Mouse (Mus musculus) left cerebral cortex, postnatal 14 days (tissue): Measurements from ENCODE around the gene Ivd. TPM values are rescaled to one million over a fixed set of nuclear protein-coding genes. Genes with fewer than 3 reads are reported as not detected.

Source experiments
- DNase-seq, 2 experiments: peaks; one replicate each; pipeline ENCODE4 v3.0.0; 2021 to 2022; ENCODE audit warnings: low spot score in 2 of 2, mixed read lengths in 1 of 2
- intact Hi-C: fragments of 180-260 bp; cut with DNase I; formaldehyde crosslinking; loops from one replicate; pipeline ENCODE4 v1.15.1; 2025
- long read RNA-seq, 2 experiments: library from polyadenylated mRNA; stranded (forward); transcript quantifications; one replicate each; pipeline ENCODE4 v2.0.0; 2021
- total RNA-seq, 2 experiments: library from RNA; stranded (reverse); gene quantifications; 2 replicates each; pipeline ENCODE4 v1.2.3; 2021

Ivd gene
- total RNA-seq, result 10 to 100 TPM; 68.4 to 69.9 TPM
- long read RNA-seq, experiment 1, transcript Ivd-201 (12 exons, 3,665 nt), result major isoform, 60 of 68 reads
- long read RNA-seq, experiment 1, partial matches to known transcripts, result 3 of 68 reads
- long read RNA-seq, experiment 1, other reads (novel, unspliced or antisense), result 5 of 68 reads
- long read RNA-seq, experiment 2, transcript Ivd-201 (12 exons, 3,665 nt), result major isoform, 40 of 54 reads
- long read RNA-seq, experiment 2, partial matches to known transcripts, result 12 of 54 reads
- long read RNA-seq, experiment 2, other reads (novel, unspliced or antisense), result 2 of 54 reads

DNA sequence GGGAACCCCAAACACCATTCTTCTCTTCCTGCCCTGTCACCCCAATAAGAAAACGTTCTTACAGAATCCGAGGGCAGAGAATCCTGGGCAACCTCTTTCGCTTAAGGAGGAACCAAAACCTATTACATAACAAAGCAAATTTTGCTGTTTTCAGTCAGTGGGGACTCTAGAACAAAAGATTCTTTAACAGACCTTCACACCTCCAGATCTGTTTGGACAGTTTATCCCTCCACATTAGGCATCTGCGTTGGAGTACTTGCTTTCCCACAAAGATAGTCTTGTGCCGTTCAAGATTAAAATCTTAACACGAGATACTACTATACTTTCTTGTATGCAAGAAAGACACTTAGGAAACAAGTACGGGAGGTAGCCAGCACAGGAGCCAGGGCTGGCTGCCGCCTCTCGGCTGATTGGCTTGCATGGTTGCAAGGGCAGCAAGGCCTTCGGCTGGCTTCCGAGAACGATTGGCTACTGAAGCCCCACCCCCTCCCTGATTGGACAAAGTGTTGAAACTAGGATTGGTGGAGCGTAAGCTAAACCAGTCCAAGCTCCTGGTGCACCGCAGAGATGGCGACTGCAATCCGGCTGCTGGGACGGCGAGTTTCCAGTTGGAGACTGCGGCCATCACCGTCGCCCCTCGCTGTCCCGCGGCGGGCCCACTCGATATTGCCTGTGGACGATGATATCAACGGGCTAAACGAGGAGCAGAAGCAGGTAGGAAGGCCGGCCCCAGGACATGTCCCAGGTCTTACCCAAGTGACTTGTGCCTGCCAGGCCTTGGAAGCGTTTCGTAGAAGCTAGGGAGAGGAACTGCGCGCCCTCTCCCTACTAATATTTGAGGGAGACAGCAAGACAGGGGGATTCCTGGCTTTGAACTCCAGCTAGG lies at the start of gene Ivd:
TSS of gene Ivd (plus strand) at position 501 of the 886 bp plus-strand sequence.
- peak; percentile 92 to 97 for DNase-seq
- intact Hi-C loops, result no loop called here

DNA sequence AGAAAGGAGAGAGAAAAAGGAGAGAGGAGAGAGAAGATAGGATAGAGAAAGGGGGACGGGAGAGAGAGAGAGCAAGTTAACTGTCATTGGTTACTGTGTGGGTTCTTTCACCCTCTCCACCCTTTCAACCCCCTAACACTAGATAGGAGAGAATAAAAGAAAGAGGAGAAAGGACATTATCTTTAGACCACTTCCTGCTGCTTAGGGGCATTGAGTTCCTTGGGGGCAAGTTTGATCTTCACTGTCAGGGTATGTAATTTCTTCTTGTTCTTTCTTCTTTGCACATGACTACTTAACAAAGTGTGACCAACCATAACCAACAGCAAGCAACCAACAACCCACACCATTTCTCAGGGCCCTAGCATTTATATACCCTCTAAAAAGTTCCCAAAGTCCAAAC lies 49.0 kb upstream of the Ivd start:
- DNase-seq, result no peak
- intact Hi-C loops, result no loop called here

DNA sequence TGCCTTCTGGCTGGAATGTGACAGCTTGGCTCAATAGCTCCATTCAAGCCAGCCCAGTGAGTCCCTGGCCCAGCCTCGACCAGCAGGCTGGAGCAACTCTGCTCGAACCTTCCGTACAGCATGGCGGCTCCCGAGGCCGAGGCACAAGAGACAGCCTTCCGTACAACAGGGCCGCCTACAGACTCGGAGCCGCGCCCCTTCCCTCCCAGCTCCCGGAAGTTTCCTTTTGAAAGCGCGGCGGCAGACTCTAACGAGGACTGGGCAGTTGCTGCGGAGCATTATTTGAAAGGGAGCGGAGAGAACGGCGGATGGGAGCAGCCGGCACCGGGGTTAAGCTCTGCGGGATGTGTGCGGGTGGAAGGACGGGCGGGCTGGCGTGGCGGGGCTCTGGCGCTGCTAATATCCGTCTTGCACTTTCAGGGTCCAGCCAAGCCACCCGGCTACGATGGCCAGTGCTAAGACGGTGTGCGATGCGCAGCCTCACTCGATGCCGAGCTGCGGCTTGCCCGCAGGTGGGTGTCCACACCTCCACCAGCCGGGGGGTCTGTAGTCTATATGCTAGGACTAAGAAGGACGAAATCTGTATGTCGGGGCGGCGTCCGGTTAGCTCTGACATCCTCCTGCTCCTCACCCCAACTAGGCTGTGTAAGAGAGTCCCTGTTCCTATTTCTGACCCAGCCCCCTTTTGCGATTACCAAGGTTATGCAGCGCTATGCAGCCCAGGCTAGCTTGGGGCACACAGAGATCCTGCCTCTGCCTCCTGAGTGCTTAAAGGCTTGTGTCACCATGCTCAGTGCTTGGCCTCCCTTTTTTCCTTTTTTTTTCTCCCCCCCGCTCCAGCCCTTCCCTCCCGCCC lies 47.5 kb upstream of the Ivd start, which contains the start of gene Knstrn:
TSS of gene Knstrn (plus strand) at position 23 of the 856 bp plus-strand sequence.
- intact Hi-C loops, result no loop called here
- DNase-seq, result peak; percentile 82 to 85

DNA sequence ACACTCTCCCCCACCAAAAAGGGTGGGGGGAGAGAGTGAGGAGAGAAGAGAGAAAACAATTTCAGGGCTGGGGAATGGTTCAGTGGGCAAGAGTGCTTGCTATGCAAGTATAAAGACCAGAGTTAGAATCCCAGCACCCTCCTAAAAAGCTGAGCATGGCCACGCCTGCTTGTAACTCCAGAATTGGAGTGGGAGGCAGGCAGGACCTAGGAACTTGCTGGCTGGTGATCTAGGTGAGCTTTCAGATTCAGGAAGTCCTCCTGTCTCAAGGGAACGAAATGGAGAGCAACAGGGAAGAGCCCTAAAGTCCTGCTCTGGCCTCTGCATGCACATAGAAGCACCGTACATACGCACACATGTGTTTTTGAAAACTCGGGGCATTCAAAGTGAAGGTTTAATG lies 39.0 kb upstream of the Ivd start:
- intact Hi-C loops, result no loop called here
- DNase-seq, result no peak

DNA sequence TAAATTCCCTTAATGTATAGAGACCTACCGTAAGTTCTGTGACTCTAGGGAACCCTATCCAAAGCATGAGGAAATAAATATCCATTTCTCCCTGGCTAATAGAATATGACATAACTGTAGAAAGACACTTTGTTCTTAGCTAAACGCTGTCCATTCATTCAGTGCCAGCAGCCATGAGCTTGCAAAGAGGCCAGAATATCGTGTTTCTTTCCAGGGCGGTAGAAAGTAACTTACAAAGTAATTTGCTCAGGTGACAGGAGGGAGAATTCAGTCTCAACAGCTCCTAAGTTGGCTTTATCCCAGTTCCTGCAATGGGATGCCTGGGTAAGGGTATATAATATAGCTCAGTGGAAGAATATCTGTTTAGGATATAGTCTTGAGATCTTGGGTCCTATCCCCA lies 37.4 kb upstream of the Ivd start:
- intact Hi-C loops, result no loop called here
- no peak for DNase-seq

DNA sequence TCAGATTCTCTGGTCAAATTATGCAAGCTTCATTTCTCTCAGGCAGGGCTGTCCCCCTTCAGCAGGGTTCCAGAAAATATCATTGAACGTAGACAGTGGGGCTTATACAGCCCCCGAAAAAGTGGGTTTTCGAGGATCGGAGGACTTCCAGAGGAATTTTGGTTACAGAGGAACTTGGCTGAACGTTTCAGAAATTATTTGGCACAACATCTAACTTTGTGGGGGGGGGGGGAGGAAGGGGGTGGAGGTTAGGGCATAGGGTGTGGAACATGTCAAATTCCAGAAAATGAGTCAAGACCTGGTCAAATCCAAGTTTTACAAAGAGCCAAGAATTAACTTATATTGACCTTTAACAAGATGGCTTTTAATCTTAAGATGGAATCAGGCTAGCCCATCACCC lies 32.7 kb upstream of the Ivd start:
- intact Hi-C loops, result no loop called here
- no peak for DNase-seq

DNA sequence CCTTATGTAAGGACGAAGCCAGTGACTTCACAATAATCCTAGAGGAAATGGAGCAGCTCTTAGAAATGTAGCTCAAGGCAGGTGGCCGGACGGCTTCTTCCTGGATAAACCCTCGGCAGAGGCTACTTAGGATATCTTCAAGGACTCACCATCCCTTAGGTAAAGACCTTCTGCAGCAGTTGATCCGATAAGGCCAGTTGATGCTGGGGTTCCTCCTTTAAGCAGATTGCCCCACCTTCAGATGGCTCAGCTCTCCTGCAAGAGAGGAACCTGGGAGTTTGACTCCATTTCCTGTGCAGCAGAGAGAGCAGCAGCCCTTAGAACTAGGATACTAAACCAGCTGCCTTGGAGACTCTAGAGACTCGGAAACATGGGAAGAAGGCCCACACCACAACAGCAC lies 27.7 kb upstream of the Ivd start:
- intact Hi-C loops, result no loop called here
- no peak for DNase-seq

DNA sequence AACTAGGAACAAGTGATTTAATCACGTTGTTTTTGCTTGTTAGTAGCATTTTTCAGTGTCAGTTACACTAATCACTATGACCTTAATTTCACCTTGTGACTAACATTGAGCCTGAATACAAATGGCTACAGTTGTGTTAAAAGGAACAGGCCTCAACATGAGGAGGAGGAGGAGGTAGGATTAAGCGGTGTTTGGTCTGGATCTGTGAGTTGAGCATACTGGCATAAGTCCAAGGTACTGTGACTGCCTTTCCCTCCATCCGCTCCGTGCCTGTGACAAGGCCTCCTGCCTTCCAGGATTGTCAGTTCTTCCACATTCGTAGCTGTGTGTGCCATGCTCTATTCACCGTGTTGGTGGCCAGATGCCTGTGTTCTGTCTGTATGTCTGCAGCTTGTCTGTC lies 26.6 kb upstream of the Ivd start:
- intact Hi-C loops, result no loop called here
- DNase-seq, result no peak

DNA sequence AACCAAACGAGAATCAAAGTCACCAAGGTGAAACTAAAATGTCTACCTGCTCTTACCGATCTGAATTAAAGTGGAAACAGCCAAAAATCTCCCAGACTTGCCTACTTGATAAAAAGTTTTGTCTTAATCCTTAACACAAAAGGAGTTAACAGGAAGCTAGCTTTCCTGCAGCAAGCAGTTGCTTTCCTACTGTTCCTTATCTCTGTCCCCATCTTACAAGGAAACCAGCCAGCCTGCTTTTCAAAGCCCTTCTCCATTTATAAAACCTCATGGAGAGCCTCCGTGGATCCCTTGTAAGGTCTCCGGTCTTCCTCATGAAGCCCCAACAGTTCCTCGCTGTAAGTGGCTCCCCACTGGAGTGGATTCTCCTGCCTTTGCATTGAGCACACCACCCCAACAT lies 23.4 kb upstream of the Ivd start:
- intact Hi-C loops, result no loop called here
- no peak for DNase-seq

DNA sequence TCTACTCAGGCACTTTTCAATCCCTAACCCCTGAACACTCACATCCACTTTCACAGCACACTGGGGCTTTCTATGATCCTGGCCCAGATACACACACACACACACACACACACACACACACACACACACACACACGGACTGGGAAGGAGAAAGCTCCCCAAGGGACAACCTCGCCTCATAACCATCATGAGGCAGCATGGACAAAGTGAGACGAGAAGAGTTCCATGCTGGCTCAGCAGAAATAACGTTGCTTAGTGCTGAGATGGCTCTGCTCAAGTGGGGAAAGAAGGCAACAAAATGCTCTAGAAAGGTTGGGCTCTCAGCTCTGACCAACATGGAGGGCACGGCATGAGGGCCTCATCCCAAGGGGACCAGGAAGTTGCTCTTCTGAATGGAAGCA lies 20.6 kb upstream of the Ivd start:
- intact Hi-C loops, result no loop called here
- DNase-seq, result no peak

DNA sequence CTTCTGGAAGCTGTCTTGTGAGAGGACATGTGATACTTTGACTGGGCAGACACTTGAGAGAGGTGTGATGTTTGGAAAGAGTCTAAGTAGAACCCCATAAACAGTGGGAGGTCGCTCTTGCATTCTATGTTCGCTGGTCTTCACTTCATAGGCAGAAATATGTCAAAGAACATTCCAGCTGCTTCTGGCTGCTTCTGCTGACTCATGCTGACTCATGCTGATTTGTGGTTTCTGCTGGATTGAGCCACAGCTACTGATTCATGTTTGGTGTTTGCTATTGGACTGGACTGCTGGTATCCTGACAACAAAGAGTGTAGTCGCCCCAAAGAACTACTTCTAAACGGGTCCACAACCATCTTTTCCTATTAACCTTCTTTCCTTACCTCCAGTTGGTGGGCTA lies 20.0 kb upstream of the Ivd start:
- DNase-seq, result no peak

DNA sequence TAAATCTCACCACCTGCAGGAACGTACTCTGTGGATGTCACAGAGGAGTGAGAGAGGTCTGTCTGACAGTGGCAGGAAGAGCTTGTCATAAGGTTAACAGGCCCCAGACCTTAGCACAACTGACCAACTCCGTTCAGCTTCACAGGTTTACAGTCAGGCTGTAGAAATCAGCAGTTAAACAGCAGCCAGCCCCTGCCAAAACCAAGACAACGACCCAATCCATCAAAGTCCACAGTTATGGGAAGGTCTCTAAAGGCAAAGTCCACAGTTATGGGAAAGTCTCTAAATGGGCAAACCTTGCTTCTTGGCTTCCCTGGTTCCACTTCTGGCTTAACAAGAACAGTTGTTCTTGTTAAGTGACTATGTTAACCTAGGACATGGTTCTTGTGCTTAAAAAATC lies 17.3 kb upstream of the Ivd start:
- intact Hi-C loops, result no loop called here
- no peak for DNase-seq

More for the DNA sequence above, 20.0 kb upstream of the Ivd start:
- intact Hi-C loops, result no loop called here

DNA sequence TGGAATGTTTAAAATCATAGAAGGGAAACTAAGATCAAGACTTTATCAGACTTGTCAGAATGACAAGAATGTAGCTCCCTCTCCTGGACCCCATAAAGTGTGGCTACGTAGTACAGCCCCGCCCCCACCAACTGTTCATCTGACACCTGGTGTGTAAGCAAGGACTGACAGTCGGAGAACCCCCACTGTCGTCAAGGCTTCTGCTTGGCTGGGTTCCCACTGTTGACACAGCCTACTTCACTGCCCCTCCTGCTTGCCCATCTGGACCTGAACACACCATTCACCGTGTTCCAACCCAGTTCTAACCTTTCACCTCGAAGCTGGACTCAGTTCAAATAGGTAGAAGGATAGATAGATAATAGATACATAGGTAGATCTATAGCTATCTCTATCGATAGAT lies 15.5 kb upstream of the Ivd start:
- DNase-seq, result no peak
- intact Hi-C loops, result no loop called here

DNA sequence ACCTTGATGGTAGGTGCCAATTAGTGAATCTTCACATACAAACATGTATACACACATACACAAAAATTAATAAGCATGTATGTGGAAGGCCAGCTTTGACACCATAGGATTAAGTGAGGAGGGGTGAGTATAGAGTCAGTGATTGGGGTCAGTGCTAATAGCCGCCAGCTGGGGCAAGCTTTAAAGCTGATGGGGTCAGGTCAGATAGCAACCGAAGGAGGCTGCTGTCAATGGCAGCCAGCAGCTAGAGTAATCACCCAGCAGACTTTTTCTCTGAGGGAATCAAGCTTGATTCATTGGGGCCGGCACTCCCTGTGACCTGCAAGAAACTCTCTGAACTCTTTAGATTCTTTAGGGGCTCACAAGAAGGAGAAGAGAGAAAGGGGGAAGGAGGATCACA lies 10.0 kb upstream of the Ivd start:
- DNase-seq, result no peak
- intact Hi-C loops, result no loop called here

DNA sequence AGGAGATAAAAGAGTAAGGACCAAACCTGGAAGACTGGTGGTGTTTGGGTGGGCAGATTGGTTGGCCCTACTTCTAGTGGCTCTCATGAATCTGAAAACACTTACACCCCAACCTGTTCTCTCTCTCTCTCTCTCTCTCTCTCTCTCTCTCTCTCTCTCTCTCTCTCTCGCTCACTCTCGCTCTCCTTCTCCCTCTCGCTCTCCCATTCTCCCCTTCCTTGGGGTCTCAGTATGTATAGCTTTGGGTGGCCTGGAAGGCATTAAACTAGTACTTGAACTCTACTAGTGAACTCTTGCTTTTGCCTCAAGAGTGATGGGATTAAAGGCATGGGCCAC lies 554 bp downstream of the Ivd start:
- DNase-seq, result no peak
- intact Hi-C loops, result no loop called here

DNA sequence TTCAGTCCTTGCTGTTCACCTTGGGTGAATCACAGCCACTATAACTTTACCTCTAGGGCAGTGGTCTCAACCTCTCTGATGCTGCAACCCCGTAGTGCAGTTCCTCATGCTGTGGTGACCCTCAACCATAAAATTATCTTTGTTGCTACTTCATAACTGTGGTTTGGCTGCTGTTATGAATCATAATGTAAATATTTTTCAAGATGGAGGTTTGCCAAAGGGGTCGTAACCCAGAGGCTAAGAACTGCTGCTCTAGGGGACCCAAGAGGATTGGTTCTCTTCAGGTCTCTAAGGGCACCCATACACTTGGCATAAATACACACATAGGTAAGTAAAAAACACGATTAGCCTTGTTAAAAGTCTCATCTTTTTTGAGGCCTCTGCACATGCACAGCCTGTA lies 8.8 kb downstream of the Ivd start:
- intact Hi-C loops, result no loop called here
- DNase-seq, result no peak

DNA sequence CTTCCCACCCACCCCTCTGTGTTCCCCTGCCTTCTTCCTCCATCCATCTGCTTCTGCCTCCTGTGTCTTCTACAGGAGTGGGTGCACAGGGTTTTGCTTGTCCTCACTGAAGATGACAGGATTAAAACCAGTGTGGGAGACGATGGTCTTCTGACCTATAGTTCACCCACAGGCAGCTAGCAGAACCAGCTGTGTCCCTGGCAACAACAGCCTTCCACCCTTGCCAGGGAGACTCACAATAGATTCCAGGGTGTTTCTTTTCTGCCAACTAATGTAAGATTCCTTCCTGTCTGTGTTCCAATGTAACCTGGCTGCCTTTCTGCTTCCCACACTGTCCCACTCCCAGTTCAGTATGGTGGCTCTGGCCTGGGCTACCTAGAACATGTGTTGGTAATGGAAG lies 9.3 kb downstream of the Ivd start:
- no peak for DNase-seq
- intact Hi-C loops, result no loop called here

DNA sequence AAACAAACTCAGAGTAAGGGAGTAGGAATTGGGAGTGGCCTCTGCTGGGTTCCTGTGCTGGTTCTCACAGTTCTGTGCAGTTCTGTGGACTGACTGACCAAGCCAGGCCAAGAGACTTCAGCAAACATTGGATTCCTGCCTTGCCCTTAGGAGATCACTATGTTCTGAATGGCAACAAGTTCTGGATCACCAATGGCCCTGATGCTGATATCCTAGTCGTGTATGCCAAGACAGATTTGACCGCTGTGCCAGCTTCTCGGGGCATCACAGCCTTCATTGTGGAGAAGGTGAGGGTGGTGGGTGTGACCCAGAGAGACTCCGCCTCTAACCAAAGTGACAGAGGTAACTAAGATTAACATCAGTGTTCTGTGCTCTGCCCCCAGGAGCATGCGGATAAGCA lies 11.3 kb downstream of the Ivd start:
- no peak for DNase-seq
- intact Hi-C loops, result no loop called here

DNA sequence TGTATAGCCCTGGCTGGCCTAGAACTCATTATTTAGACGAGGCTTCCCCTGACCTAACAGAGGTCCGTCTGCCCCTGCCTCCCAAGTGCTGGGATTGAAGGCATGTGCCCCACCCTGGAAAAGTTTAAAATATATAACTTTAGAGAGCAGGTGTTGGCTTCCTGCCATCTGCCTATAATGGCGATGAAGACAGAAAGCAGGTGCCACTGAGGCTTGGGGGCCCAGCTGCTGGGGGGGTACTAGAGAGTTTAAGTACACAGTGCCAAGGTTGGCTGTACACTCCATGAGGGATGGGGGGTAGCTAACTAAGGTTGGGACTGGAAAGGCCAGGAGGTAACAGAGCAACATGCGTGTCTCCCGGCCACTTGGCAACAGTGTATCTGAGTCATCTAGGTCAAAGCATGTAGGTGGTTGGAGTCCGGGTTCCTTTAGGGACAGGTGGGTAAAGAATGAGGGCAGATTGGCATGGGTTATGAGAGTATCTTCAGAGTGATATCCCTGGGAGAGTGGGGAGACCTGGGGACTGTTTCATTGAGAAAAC lies 12.2 kb downstream of the Ivd start:
- no peak for DNase-seq
- intact Hi-C loops, result no loop called here

DNA sequence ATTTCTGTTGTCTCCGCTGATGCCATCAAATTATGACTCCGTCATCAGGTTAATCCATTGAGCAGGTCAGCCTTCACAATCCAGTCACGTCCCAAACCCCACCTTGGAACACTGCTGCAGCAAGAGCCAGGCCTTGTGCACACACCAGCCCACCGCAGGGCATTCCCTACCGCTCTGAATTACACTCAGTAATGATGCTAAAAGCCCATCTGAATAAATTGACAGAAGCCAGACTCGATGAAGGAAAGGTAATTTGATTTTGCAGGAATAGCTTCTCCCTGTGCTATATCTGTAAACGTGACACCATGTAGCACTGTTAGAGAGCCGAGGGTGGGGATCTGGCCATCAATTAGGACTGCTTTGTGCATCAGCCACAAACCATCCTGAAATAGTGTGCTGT lies 13.6 kb downstream of the Ivd start:
- no peak for DNase-seq
- intact Hi-C loops, result no loop called here
